Mouse (Mus musculus) heart, adult 11 months (tissue): ENCODE data around the gene Hdac5.

Experiments used
- DNase-seq: peaks from one replicate; pipeline ENCODE4 v3.0.0; 2022

Hdac5 gene

GRCm38 (mm10) chr11:102236022-102236421, 6.1 kb upstream of the Hdac5 start:
- no peak for DNase-seq

GRCm38 (mm10) chr11:102229331-102229953, 524 bp downstream of the Hdac5 start:
- DNase-seq = peak; percentile 97

GRCm38 (mm10) chr11:102228646-102229268, 1.2 kb downstream of the Hdac5 start:
- DNase-seq = peak; percentile 91

GRCm38 (mm10) chr11:102228191-102228545, 1.8 kb downstream of the Hdac5 start:
- DNase-seq = no peak

GRCm38 (mm10) chr11:102227270-102228190, 2.4 kb downstream of the Hdac5 start:
- DNase-seq = peak; percentile 94

- peak; percentile 93 for DNase-seq
These were observed 3.6 kb downstream of the Hdac5 start for GRCm38 (mm10) chr11:102226067-102226978.

GRCm38 (mm10) chr11:102225221-102225620, 4.7 kb downstream of the Hdac5 start:
- DNase-seq = peak; percentile 93

- peak; percentile 97 for DNase-seq
These were observed 5.3 kb downstream of the Hdac5 start for GRCm38 (mm10) chr11:102224686-102225085.

GRCm38 (mm10) chr11:102223166-102223565, 6.8 kb downstream of the Hdac5 start:
- peak; percentile 91 for DNase-seq

- peak; percentile 93 for DNase-seq
These were observed 8.0 kb downstream of the Hdac5 start for GRCm38 (mm10) chr11:102221954-102222351.

- DNase-seq = peak; percentile 91
These were observed 8.6 kb downstream of the Hdac5 start for GRCm38 (mm10) chr11:102221243-102221953.

- peak; percentile 93 for DNase-seq
These were observed 9.5 kb downstream of the Hdac5 start for GRCm38 (mm10) chr11:102220451-102220850.

- DNase-seq = peak; percentile 99
These were observed 10.0 kb downstream of the Hdac5 start for GRCm38 (mm10) chr11:102219994-102220346.

- DNase-seq = no peak
These were observed 10.5 kb downstream of the Hdac5 start for GRCm38 (mm10) chr11:102219247-102219993.

- DNase-seq = peak; percentile 100
These were observed 11.2 kb downstream of the Hdac5 start for GRCm38 (mm10) chr11:102218783-102219182.

- peak; percentile 94 for DNase-seq
These were observed 12.0 kb downstream of the Hdac5 start for GRCm38 (mm10) chr11:102217876-102218430.

GRCm38 (mm10) chr11:102217396-102217795, 12.6 kb downstream of the Hdac5 start:
- peak; percentile 95 for DNase-seq

- peak; percentile 94 for DNase-seq
These were observed 13.1 kb downstream of the Hdac5 start for GRCm38 (mm10) chr11:102216886-102217240.

GRCm38 (mm10) chr11:102216056-102216885, 13.7 kb downstream of the Hdac5 start:
- DNase-seq = peak; percentile 98

GRCm38 (mm10) chr11:102215511-102215910, 14.5 kb downstream of the Hdac5 start:
- DNase-seq = peak; percentile 94
